Mouse (Mus musculus): ENCODE results near the gene Olfr1272. TPM values are rescaled to one million over a fixed set of nuclear protein-coding genes. Genes with fewer than 3 reads are reported as not detected.
"Not testable (repeated sequence)": the region's sequence is repeated elsewhere in the genome, so short reads cannot be mapped to it uniquely, and the experiment has no call there.

The Olfr1272 gene
- not detected in 2 replicates for polyA plus RNA-seq (2014; fragmentation: Nextera tagmentation; extraction: Ambion mirVana)

DNA sequence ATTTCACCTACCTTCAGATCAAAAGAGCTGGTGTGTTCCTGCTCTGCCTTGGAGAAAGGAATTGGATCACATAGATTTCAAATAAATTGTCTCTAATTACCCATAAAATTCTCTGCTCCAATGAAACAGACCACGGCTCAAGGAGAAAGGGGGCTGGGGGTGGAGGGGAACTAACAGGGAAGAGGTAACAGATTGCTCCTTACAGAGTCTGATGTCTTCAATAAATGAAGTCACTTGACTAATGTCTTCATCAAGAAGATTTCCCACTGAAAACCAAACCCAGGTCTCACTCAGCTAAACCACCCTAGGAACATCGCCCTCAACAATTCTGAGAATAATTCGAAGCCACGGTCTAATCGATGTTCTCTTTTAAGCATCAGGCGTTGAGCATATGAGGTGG, at the start of gene Olfr1272:
Gene Olfr1272, minus strand, starts transcription at position 101 of the 400 bp plus-strand sequence.
- 90% methylated on average over 6 of the region's 6 CpGs for WGBS
- no peak for ATAC-seq (ENCODE audit: low FRiP score)

GRCm38 (mm10) chr2:90321900-90322299, 29.3 kb upstream of the Olfr1272 start, which contains the start of gene Gm13769:
Gene Gm13769, plus strand, starts transcription at chr2:90322200.
- no CpG with 5 or more reads among the region's 6 CpGs for WGBS
- not testable (repeated sequence) for H3K36me3 ChIP-seq (ENCODE audit: control insufficient read depth, insufficient read depth, low read length); H3K9me3 ChIP-seq (ENCODE audit: control insufficient read depth, low read length); H3K9ac ChIP-seq (ENCODE audit: low read length); DNase-seq (ENCODE audit: low spot score, missing footprints); H3K4me1 ChIP-seq (ENCODE audit: control insufficient read depth, insufficient read depth, low read length); H3K4me3 ChIP-seq (ENCODE audit: low read depth, low read length); ATAC-seq (ENCODE audit: low FRiP score); H3K27me3 ChIP-seq (ENCODE audit: control insufficient read depth, insufficient read depth, low read length); H3K27ac ChIP-seq (ENCODE audit: low read depth, low read length); H3K4me2 ChIP-seq

More for the DNA sequence above, at the start of gene Olfr1272:
- DNase-seq (ENCODE audit: low spot score, missing footprints) = no peak
- Histone ChIP-seq H3K9me3 (ENCODE audit: control insufficient read depth, low read length) (no peaks in the 10 kb centered on the region), H3K4me2 (no peak within 1 kb of the TSS), H3K36me3 (ENCODE audit: control insufficient read depth, insufficient read depth, low read length) (no peaks in the 10 kb centered on the region), H3K4me3 (ENCODE audit: low read depth, low read length) (no peak within 1 kb of the TSS), H3K9ac (ENCODE audit: low read length) (no peak within 1 kb of the TSS), H3K27ac (ENCODE audit: low read depth, low read length) (no peak within 1 kb of the TSS), H3K27me3 (ENCODE audit: control insufficient read depth, insufficient read depth, low read length) (no peaks in the 10 kb centered on the region), H3K4me1 (ENCODE audit: control insufficient read depth, insufficient read depth, low read length) (no peaks in the 10 kb centered on the region)

DNA sequence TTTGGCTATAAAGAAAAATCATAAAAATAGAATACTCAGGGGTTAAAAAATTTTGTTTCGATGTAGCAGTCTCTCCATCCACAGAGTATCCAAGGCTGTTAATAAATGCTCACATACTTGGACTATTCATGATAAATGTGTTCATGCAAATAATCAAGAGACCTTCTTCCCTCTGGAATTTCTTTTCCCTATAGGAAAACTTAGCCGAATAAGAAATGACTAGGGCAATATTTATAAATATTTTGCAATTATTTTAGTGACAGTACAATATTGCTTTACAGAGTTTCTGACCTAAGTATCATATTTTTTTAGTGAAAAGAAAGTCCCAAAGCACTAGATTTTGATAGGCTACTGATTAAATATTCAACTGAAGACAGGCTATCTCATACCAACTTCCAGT, 21.7 kb downstream of the Olfr1272 start, which contains the start of gene Olfr1271:
Gene Olfr1271, minus strand, starts transcription at position 101 of the 400 bp plus-strand sequence.
- H3K4me3 ChIP-seq (ENCODE audit: low read depth, low read length) = no peak within 1 kb of the TSS
- H3K27ac ChIP-seq (ENCODE audit: low read depth, low read length) = no peak within 1 kb of the TSS
- H3K36me3 ChIP-seq (ENCODE audit: control insufficient read depth, insufficient read depth, low read length) = no peaks in the 10 kb centered on the region
- H3K9ac ChIP-seq (ENCODE audit: low read length) = no peak within 1 kb of the TSS
- ATAC-seq (ENCODE audit: low FRiP score) = no peak
- H3K9me3 ChIP-seq (ENCODE audit: control insufficient read depth, low read length) = no peaks in the 10 kb centered on the region
- 90% methylated on average over 2 of the region's 2 CpGs for WGBS
- no peaks in the 10 kb centered on the region for H3K4me1 ChIP-seq (ENCODE audit: control insufficient read depth, insufficient read depth, low read length)
- H3K27me3 ChIP-seq (ENCODE audit: control insufficient read depth, insufficient read depth, low read length) = no peaks in the 10 kb centered on the region
- DNase-seq (ENCODE audit: low spot score, missing footprints) = no peak
- H3K4me2 ChIP-seq = no peak within 1 kb of the TSS

- Histone ChIP-seq H3K4me3 (ENCODE audit: low read depth, low read length) (no peak within 1 kb of the TSS), H3K4me1 (ENCODE audit: control insufficient read depth, insufficient read depth, low read length) (no peaks in the 10 kb centered on the region), H3K36me3 (ENCODE audit: control insufficient read depth, insufficient read depth, low read length) (no peaks in the 10 kb centered on the region), H3K27ac (ENCODE audit: low read depth, low read length) (no peak within 1 kb of the TSS), H3K9ac (ENCODE audit: low read length) (no peak within 1 kb of the TSS), H3K27me3 (ENCODE audit: control insufficient read depth, insufficient read depth, low read length) (no peaks in the 10 kb centered on the region), H3K4me2 (no peak within 1 kb of the TSS), H3K9me3 (ENCODE audit: control insufficient read depth, low read length) (no peaks in the 10 kb centered on the region)
- no peak for ATAC-seq (ENCODE audit: low FRiP score)
- 93% methylated on average over 4 of the region's 4 CpGs for WGBS
- DNase-seq (ENCODE audit: low spot score, missing footprints) = no peak
These were observed 35.1 kb downstream of the Olfr1272 start, which contains the start of gene Olfr142 for GRCm38 (mm10) chr2:90257492-90257891. Gene Olfr142, minus strand, starts transcription at chr2:90257592.

Other genes starting within 250 kb of the Olfr1272 start
- gene Olfr140, start 229.2 kb downstream of the Olfr1272 start, polyA plus RNA-seq (2014; fragmentation: Nextera tagmentation; extraction: Ambion mirVana) = not detected in 2 replicates
- gene Olfr1269, start 171.4 kb downstream of the Olfr1272 start, polyA plus RNA-seq (2014; fragmentation: Nextera tagmentation; extraction: Ambion mirVana) = not detected in 2 replicates
- gene Olfr32, start 150.5 kb downstream of the Olfr1272 start, polyA plus RNA-seq (2014; fragmentation: Nextera tagmentation; extraction: Ambion mirVana) = not detected in 2 replicates
- not detected in 2 replicates for gene Olfr1270, start 139.8 kb downstream of the Olfr1272 start, polyA plus RNA-seq (2014; fragmentation: Nextera tagmentation; extraction: Ambion mirVana)
- not detected in 2 replicates for gene Olfr1506, start 68.3 kb downstream of the Olfr1272 start, polyA plus RNA-seq (2014; fragmentation: Nextera tagmentation; extraction: Ambion mirVana)
- not detected in 2 replicates for gene Olfr142, start 35.2 kb downstream of the Olfr1272 start, polyA plus RNA-seq (2014; fragmentation: Nextera tagmentation; extraction: Ambion mirVana)
- not detected in 2 replicates for gene Olfr1271, start 21.8 kb downstream of the Olfr1272 start, polyA plus RNA-seq (2014; fragmentation: Nextera tagmentation; extraction: Ambion mirVana)
- not detected in 2 replicates for gene Gm13769, start 29.4 kb upstream of the Olfr1272 start, polyA plus RNA-seq (2014; fragmentation: Nextera tagmentation; extraction: Ambion mirVana)
- gene Olfr1274-ps, start 105.8 kb upstream of the Olfr1272 start, polyA plus RNA-seq (2014; fragmentation: Nextera tagmentation; extraction: Ambion mirVana) = not detected in 2 replicates

All from midbrain, embryonic 11.5 days (tissue).